Mouse (Mus musculus): ENCODE data around the gene Gadd45a. TPM values are rescaled to one million over a fixed set of nuclear protein-coding genes. Genes with fewer than 3 reads are reported as not detected.
A peak's percentile ranks its signal among the peaks of the same experiment; 100 is the strongest.

Gadd45a gene
- polyA plus RNA-seq, 1 experiment from 2014 or later, result 13.0 TPM

GRCm38 (mm10) chr6:67018365-67018764 is 18.9 kb downstream of the Gadd45a start:
- H3K36me3 ChIP-seq (ENCODE audit: insufficient read depth), result peaks cover 11% of the 10 kb centered on the region; the same call in 1 of the 2 replicates
- H3K9ac ChIP-seq, result no peak overlapping the region
- TF ChIP-seq CTCF (IDR thresholded peaks at IDR 0.05; ENCODE audit: low read depth), result no peak
- H3K4me2 ChIP-seq, result no peak overlapping the region
- DNase-seq, result no peak
- H3K4me3 ChIP-seq (ENCODE audit: low read depth, low read length), result no peak overlapping the region
- no peaks in the 10 kb centered on the region for H3K27me3 ChIP-seq (ENCODE audit: insufficient read depth, low read length)
- 61% methylated on average over 4 of the region's 4 CpGs for WGBS
- ATAC-seq (ENCODE audit: insufficient read depth), result no peak
- peaks cover 14% of the 10 kb centered on the region; the same call in 1 of the 2 replicates for H3K4me1 ChIP-seq (ENCODE audit: insufficient read depth)
- H3K9me3 ChIP-seq (ENCODE audit: low read depth, low read length), result no peaks in the 10 kb centered on the region
- H3K27ac ChIP-seq (ENCODE audit: low read depth), result no peak overlapping the region

- peak; percentile 15 for DNase-seq
- Histone ChIP-seq H3K4me1 (ENCODE audit: insufficient read depth) (peaks cover 14% of the 10 kb centered on the region; the same call in 1 of the 2 replicates), H3K9me3 (ENCODE audit: low read depth, low read length) (no peaks in the 10 kb centered on the region), H3K27ac (ENCODE audit: low read depth) (peak overlapping the region; percentile 50), H3K9ac (no peak overlapping the region), H3K4me2 (0 out of 2 replicates have a peak overlapping the region, but pooled peaks have one; percentile 23), H3K27me3 (ENCODE audit: insufficient read depth, low read length) (no peaks in the 10 kb centered on the region), H3K36me3 (ENCODE audit: insufficient read depth) (peaks cover 11% of the 10 kb centered on the region; the same call in 1 of the 2 replicates), H3K4me3 (ENCODE audit: low read depth, low read length) (no peak overlapping the region)
- 33% methylated on average over 7 of the region's 7 CpGs for WGBS
- no peak for TF ChIP-seq CTCF (IDR thresholded peaks at IDR 0.05; ENCODE audit: low read depth)
- peak; percentile 53; the same call in 1 of the 2 replicates for ATAC-seq (ENCODE audit: insufficient read depth)
These were observed 20.6 kb downstream of the Gadd45a start for GRCm38 (mm10) chr6:67016520-67017111.

GRCm38 (mm10) chr6:67015739-67016519 is 21.3 kb downstream of the Gadd45a start:
- peak; percentile 30; the same call in 1 of the 2 replicates for ATAC-seq (ENCODE audit: insufficient read depth)
- whole genome bisulfite sequencing, result 32% methylated on average over 8 of the region's 8 CpGs
- H3K36me3 ChIP-seq (ENCODE audit: insufficient read depth), result peaks cover 11% of the 10 kb centered on the region; the same call in 1 of the 2 replicates
- no peaks in the 10 kb centered on the region for H3K27me3 ChIP-seq (ENCODE audit: insufficient read depth, low read length)
- TF ChIP-seq CTCF (IDR thresholded peaks at IDR 0.05; ENCODE audit: low read depth), result no peak
- H3K9ac ChIP-seq, result no peak overlapping the region
- H3K9me3 ChIP-seq (ENCODE audit: low read depth, low read length), result no peaks in the 10 kb centered on the region
- H3K27ac ChIP-seq (ENCODE audit: low read depth), result peak overlapping the region; percentile 50; the same call in 1 of the 2 replicates
- peaks cover 14% of the 10 kb centered on the region; the same call in 1 of the 2 replicates for H3K4me1 ChIP-seq (ENCODE audit: insufficient read depth)
- DNase-seq, result peak; percentile 47
- no peak overlapping the region for H3K4me3 ChIP-seq (ENCODE audit: low read depth, low read length)
- H3K4me2 ChIP-seq, result no peak overlapping the region

- H3K4me3 ChIP-seq (ENCODE audit: low read depth, low read length), result no peak overlapping the region
- no peak for ATAC-seq (ENCODE audit: insufficient read depth)
- H3K27me3 ChIP-seq (ENCODE audit: insufficient read depth, low read length), result no peaks in the 10 kb centered on the region
- H3K9me3 ChIP-seq (ENCODE audit: low read depth, low read length), result no peaks in the 10 kb centered on the region
- no peak overlapping the region for H3K27ac ChIP-seq (ENCODE audit: low read depth)
- no peak for DNase-seq
- 95% methylated on average over 1 of the region's 1 CpGs for WGBS
- H3K4me2 ChIP-seq, result no peak overlapping the region
- peaks cover 11% of the 10 kb centered on the region; the same call in 1 of the 2 replicates for H3K36me3 ChIP-seq (ENCODE audit: insufficient read depth)
- peaks cover 14% of the 10 kb centered on the region; the same call in 1 of the 2 replicates for H3K4me1 ChIP-seq (ENCODE audit: insufficient read depth)
- H3K9ac ChIP-seq, result no peak overlapping the region
- no peak for TF ChIP-seq CTCF (IDR thresholded peaks at IDR 0.05; ENCODE audit: low read depth)
These were observed 22.6 kb downstream of the Gadd45a start for GRCm38 (mm10) chr6:67014679-67015075.

- H3K27me3 ChIP-seq (ENCODE audit: insufficient read depth, low read length), result no peaks in the 10 kb centered on the region
- ATAC-seq (ENCODE audit: insufficient read depth) (no peak), DNase-seq (no peak)
- no peak overlapping the region for H3K4me3 ChIP-seq (ENCODE audit: low read depth, low read length)
- WGBS, result 89% methylated on average over 9 of the region's 9 CpGs
- no peak for TF ChIP-seq CTCF (IDR thresholded peaks at IDR 0.05; ENCODE audit: low read depth)
- no peaks in the 10 kb centered on the region for H3K9me3 ChIP-seq (ENCODE audit: low read depth, low read length)
- no peak overlapping the region for H3K27ac ChIP-seq (ENCODE audit: low read depth)
- H3K9ac ChIP-seq, result no peak overlapping the region
- no peak overlapping the region for H3K4me2 ChIP-seq
- H3K4me1 ChIP-seq (ENCODE audit: insufficient read depth), result peaks cover 14% of the 10 kb centered on the region; the same call in 1 of the 2 replicates
- peaks cover 11% of the 10 kb centered on the region; the same call in 1 of the 2 replicates for H3K36me3 ChIP-seq (ENCODE audit: insufficient read depth)
These were observed 23.1 kb downstream of the Gadd45a start for GRCm38 (mm10) chr6:67013949-67014678.

GRCm38 (mm10) chr6:67013293-67013948 is 23.8 kb downstream of the Gadd45a start:
- Histone ChIP-seq H3K4me1 (ENCODE audit: insufficient read depth) (peaks cover 14% of the 10 kb centered on the region; the same call in 1 of the 2 replicates), H3K27ac (ENCODE audit: low read depth) (no peak overlapping the region), H3K9me3 (ENCODE audit: low read depth, low read length) (no peaks in the 10 kb centered on the region), H3K4me2 (no peak overlapping the region), H3K9ac (no peak overlapping the region), H3K4me3 (ENCODE audit: low read depth, low read length) (no peak overlapping the region), H3K27me3 (ENCODE audit: insufficient read depth, low read length) (no peaks in the 10 kb centered on the region), H3K36me3 (ENCODE audit: insufficient read depth) (peaks cover 10% of the 10 kb centered on the region; the same call in 1 of the 2 replicates)
- WGBS, result 74% methylated on average over 6 of the region's 6 CpGs
- ATAC-seq (ENCODE audit: insufficient read depth) (no peak), DNase-seq (no peak)
- no peak for TF ChIP-seq CTCF (IDR thresholded peaks at IDR 0.05; ENCODE audit: low read depth)

Data from lung, embryonic 14.5 days (tissue).